Mouse (Mus musculus): ENCODE measurements at regions not wholly inside any gene's neighbourhood (a gene's known extent, or its start where the extent isn't known, plus 50 kb on each side); places are given as distances from the start of the nearest gene placed in this dataset.

DNA sequence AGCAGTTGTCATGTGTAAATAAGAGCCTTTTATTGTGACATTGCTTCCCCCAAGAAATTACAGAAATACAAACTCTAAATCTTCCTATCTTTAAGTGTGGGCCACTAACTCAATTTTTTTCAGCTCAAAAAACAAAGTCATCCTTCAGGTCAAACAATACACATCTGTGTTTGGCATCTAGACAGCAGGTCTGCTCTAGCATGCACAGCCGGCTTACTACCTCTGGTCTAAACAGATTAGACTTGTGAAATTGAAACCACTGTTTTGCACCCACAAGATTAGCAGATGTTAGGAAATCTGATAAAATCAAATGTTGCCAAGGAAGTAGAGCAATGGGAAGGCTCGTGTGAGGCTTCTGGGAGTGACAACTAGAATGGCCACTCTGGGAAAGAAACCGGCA lies 195.5 kb upstream of the Il12b start:
- H3K27me3 ChIP-seq: no peaks in the 10 kb centered on the region
- 75% methylated on average over 3 of the region's 3 CpGs for WGBS
- no peak overlapping the region for H3K9ac ChIP-seq (replicated peaks)
- ATAC-seq (ENCODE audit: low FRiP score, low read depth): no peak
- H3K27ac ChIP-seq (replicated peaks): no peak overlapping the region
- H3K4me3 ChIP-seq: no peak overlapping the region
- H3K36me3 ChIP-seq: no peaks in the 10 kb centered on the region
- no peaks in the 10 kb centered on the region for H3K4me1 ChIP-seq
- no peak overlapping the region for H3K4me2 ChIP-seq (replicated peaks)
- H3K9me3 ChIP-seq: no peaks in the 10 kb centered on the region

- no peak overlapping the region for H3K9ac ChIP-seq (replicated peaks)
- no peaks in the 10 kb centered on the region for H3K27me3 ChIP-seq
- H3K4me1 ChIP-seq: no peaks in the 10 kb centered on the region
- H3K27ac ChIP-seq (replicated peaks): no peak overlapping the region
- H3K36me3 ChIP-seq: no peaks in the 10 kb centered on the region
- H3K4me2 ChIP-seq (replicated peaks): no peak overlapping the region
- H3K4me3 ChIP-seq: no peak overlapping the region
- no peaks in the 10 kb centered on the region for H3K9me3 ChIP-seq
- no peak for ATAC-seq (ENCODE audit: low FRiP score, low read depth)
- 90% methylated on average over 4 of the region's 4 CpGs for WGBS
Measured at GRCm38 (mm10) chr11:44206866-44207265, 193.0 kb upstream of the Il12b start.

DNA sequence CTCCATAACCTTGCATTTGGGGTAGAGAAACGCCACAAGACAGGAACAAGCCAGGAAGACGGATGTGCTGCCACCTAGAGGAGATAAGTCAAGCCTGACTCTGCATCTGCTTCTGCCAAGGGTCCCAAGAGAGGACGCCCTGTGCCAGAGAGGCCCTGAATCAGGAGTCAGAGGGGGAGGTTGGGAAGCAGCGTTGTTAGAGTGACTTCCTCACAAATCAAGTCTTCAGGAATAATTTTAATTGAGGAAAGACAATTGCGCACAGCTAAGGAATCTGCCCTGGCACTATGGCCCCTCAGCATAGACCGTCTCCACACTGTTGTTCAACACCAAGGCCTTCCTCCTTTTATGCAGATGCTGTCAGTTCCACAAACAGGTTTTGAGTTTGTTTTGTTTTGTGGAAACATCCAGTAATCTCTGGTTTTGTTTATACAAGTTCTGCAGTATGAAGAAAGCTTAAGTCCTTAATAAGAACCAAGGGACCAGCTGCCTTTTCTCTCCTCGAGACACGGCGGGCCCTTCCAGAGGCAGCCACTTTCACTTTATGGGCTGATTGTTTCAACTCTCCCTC lies 187.9 kb upstream of the Il12b start:
- no peaks in the 10 kb centered on the region for H3K27me3 ChIP-seq
- no peaks in the 10 kb centered on the region for H3K4me1 ChIP-seq
- H3K4me2 ChIP-seq (replicated peaks): no peak overlapping the region
- H3K4me3 ChIP-seq: no peak overlapping the region
- no peaks in the 10 kb centered on the region for H3K9me3 ChIP-seq
- H3K9ac ChIP-seq (replicated peaks): no peak overlapping the region
- 56% methylated on average over 9 of the region's 9 CpGs for WGBS
- no peak for ATAC-seq (ENCODE audit: low FRiP score, low read depth)
- no peak overlapping the region for H3K27ac ChIP-seq (replicated peaks)
- no peaks in the 10 kb centered on the region for H3K36me3 ChIP-seq

- Histone ChIP-seq H3K4me3 (no peak overlapping the region), H3K27ac (replicated peaks) (no peak overlapping the region), H3K36me3 (no peaks in the 10 kb centered on the region), H3K4me2 (replicated peaks) (no peak overlapping the region), H3K4me1 (no peaks in the 10 kb centered on the region), H3K9ac (replicated peaks) (no peak overlapping the region), H3K27me3 (no peaks in the 10 kb centered on the region), H3K9me3 (no peaks in the 10 kb centered on the region)
- ATAC-seq (ENCODE audit: low FRiP score, low read depth): no peak
Measured at GRCm38 (mm10) chr11:44214095-44214494, 185.8 kb upstream of the Il12b start.

DNA sequence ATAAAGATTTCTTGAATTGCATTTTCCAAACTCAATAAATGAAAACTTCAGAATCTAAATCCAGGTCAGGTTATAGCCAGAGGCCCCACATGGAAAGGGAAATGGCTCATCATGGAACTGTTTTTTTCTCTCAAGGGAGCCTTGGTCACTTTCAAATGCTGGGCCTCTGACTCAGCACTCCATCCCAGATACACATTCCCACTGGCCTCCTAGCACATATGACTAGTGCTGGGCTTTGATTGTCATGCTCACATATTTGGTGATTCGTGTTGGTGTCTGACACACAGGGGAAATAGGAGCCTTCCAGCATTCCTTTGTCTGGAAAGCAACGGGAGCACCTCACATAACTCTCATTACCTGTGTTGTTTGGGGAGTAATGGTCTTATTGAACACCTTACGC lies 183.5 kb upstream of the Il12b start:
- no peaks in the 10 kb centered on the region for H3K4me1 ChIP-seq

GRCm38 (mm10) chr11:44219971-44220370 lies 179.9 kb upstream of the Il12b start:
- Histone ChIP-seq H3K4me2 (replicated peaks) (no peak overlapping the region), H3K27me3 (no peaks in the 10 kb centered on the region), H3K36me3 (no peaks in the 10 kb centered on the region), H3K4me3 (no peak overlapping the region), H3K27ac (replicated peaks) (no peak overlapping the region), H3K9me3 (no peaks in the 10 kb centered on the region), H3K4me1 (no peaks in the 10 kb centered on the region), H3K9ac (replicated peaks) (no peak overlapping the region)
- ATAC-seq (ENCODE audit: low FRiP score, low read depth): no peak
- 62% methylated on average over 3 of the region's 3 CpGs for WGBS

More for the DNA sequence above, 183.5 kb upstream of the Il12b start:
- H3K9me3 ChIP-seq: no peaks in the 10 kb centered on the region
- no peak for ATAC-seq (ENCODE audit: low FRiP score, low read depth)
- 85% methylated on average over 3 of the region's 3 CpGs for WGBS
- no peak overlapping the region for H3K4me3 ChIP-seq
- no peak overlapping the region for H3K4me2 ChIP-seq (replicated peaks)
- no peaks in the 10 kb centered on the region for H3K36me3 ChIP-seq
- H3K27me3 ChIP-seq: no peaks in the 10 kb centered on the region
- no peak overlapping the region for H3K9ac ChIP-seq (replicated peaks)
- no peak overlapping the region for H3K27ac ChIP-seq (replicated peaks)

- 89% methylated on average over 5 of the region's 5 CpGs for WGBS
- no peaks in the 10 kb centered on the region for H3K36me3 ChIP-seq
- H3K4me3 ChIP-seq: no peak overlapping the region
Measured at GRCm38 (mm10) chr11:44229996-44230395, 169.9 kb upstream of the Il12b start.

GRCm38 (mm10) chr11:44235456-44235855 lies 164.4 kb upstream of the Il12b start:
- H3K27ac ChIP-seq (replicated peaks): no peak overlapping the region
- no peaks in the 10 kb centered on the region for H3K9me3 ChIP-seq
- no peak overlapping the region for H3K9ac ChIP-seq (replicated peaks)
- no peaks in the 10 kb centered on the region for H3K36me3 ChIP-seq
- H3K4me2 ChIP-seq (replicated peaks): no peak overlapping the region
- H3K4me1 ChIP-seq: no peaks in the 10 kb centered on the region
- no peaks in the 10 kb centered on the region for H3K27me3 ChIP-seq
- no peak overlapping the region for H3K4me3 ChIP-seq
- no peak for ATAC-seq (ENCODE audit: low FRiP score, low read depth)

More at GRCm38 (mm10) chr11:44229996-44230395, 169.9 kb upstream of the Il12b start:
- Histone ChIP-seq H3K4me1 (no peaks in the 10 kb centered on the region), H3K4me2 (replicated peaks) (no peak overlapping the region), H3K27ac (replicated peaks) (no peak overlapping the region), H3K27me3 (no peaks in the 10 kb centered on the region), H3K9ac (replicated peaks) (no peak overlapping the region), H3K9me3 (no peaks in the 10 kb centered on the region)
- ATAC-seq (ENCODE audit: low FRiP score, low read depth): no peak

DNA sequence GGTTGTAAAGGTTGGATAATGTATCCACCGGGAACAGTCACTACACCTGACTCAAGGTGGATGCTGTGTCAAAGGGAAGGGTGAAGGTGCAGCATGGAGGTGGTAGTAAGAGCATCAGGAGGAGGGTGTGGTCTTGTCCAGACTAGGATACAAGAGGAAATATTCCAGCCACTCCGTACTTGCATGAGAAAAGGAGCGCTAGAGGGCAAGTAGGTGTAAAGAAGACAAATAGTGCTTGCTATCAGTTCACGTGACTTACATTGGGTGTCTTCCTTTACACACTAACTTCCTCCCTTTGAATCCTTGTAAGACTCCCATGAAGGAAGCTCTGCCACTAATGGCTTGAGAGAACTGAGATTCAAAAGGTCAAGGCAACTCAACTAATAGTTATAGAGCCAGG lies 161.8 kb upstream of the Il12b start:
- no peak overlapping the region for H3K4me3 ChIP-seq
- H3K27me3 ChIP-seq: no peaks in the 10 kb centered on the region
- H3K9ac ChIP-seq (replicated peaks): no peak overlapping the region
- no peak overlapping the region for H3K4me2 ChIP-seq (replicated peaks)
- H3K36me3 ChIP-seq: no peaks in the 10 kb centered on the region
- no peak overlapping the region for H3K27ac ChIP-seq (replicated peaks)
- WGBS: 94% methylated on average over 4 of the region's 4 CpGs
- no peaks in the 10 kb centered on the region for H3K4me1 ChIP-seq
- ATAC-seq (ENCODE audit: low FRiP score, low read depth): no peak
- no peaks in the 10 kb centered on the region for H3K9me3 ChIP-seq

GRCm38 (mm10) chr11:44238598-44238997 lies 161.3 kb upstream of the Il12b start:
- no peak overlapping the region for H3K9ac ChIP-seq (replicated peaks)
- 85% methylated on average over 7 of the region's 8 CpGs for WGBS
- no peak overlapping the region for H3K27ac ChIP-seq (replicated peaks)
- H3K9me3 ChIP-seq: no peaks in the 10 kb centered on the region
- no peaks in the 10 kb centered on the region for H3K4me1 ChIP-seq
- no peaks in the 10 kb centered on the region for H3K36me3 ChIP-seq
- H3K4me2 ChIP-seq (replicated peaks): no peak overlapping the region
- no peaks in the 10 kb centered on the region for H3K27me3 ChIP-seq
- no peak overlapping the region for H3K4me3 ChIP-seq
- no peak for ATAC-seq (ENCODE audit: low FRiP score, low read depth)

DNA sequence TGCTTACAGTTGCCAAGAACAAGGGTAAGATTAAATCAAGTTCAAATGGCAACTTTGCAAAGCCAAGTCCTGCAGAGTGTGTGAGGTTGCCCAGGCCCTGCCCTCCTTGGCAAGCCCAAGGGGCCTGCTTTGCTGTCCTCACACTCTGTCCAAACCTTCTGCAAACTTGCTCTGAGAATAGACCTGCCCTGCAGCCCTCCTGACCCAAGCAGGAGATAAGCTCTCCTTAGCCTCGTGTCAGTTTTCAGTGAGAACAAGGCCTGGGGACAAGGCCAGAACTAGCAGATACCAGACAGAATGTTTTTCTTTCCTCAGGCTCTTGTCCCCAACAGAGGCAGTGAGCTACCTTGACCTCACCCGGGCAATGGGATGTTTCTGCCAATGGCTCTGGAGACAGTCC lies 156.7 kb upstream of the Il12b start:
- Histone ChIP-seq H3K36me3 (no peaks in the 10 kb centered on the region), H3K9ac (replicated peaks) (no peak overlapping the region), H3K4me1 (no peaks in the 10 kb centered on the region), H3K27ac (replicated peaks) (no peak overlapping the region), H3K9me3 (no peaks in the 10 kb centered on the region), H3K4me2 (replicated peaks) (no peak overlapping the region), H3K27me3 (no peaks in the 10 kb centered on the region), H3K4me3 (no peak overlapping the region)
- ATAC-seq (ENCODE audit: low FRiP score, low read depth): no peak
- WGBS: 73% methylated on average over 2 of the region's 2 CpGs

DNA sequence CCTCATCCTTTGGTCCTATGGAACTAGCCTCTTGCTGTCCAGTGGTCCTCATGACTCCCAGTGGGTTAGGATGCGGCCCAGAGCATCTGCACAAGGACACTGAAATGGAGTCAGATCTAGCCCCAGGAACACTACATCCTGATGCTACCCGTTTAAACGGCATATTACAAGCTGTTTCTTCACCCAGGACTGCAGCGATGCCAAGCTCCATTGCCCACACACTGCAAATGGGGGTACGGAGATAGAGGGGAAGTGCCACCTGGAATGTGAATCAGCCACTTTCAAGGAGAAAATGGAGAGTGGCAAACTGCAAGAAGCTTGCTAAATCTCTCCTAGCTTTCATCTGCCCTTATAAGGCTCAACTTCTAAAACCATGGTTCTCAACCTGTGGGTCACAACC lies 148.0 kb upstream of the Il12b start:
- WGBS: 89% methylated on average over 5 of the region's 5 CpGs
- H3K27me3 ChIP-seq: no peaks in the 10 kb centered on the region
- no peaks in the 10 kb centered on the region for H3K4me1 ChIP-seq
- H3K9ac ChIP-seq (replicated peaks): no peak overlapping the region
- H3K36me3 ChIP-seq: no peaks in the 10 kb centered on the region
- H3K4me2 ChIP-seq (replicated peaks): no peak overlapping the region
- H3K27ac ChIP-seq (replicated peaks): no peak overlapping the region
- no peaks in the 10 kb centered on the region for H3K9me3 ChIP-seq
- no peak for ATAC-seq (ENCODE audit: low FRiP score, low read depth)
- no peak overlapping the region for H3K4me3 ChIP-seq

GRCm38 (mm10) chr11:44260376-44261111 lies 139.3 kb upstream of the Il12b start:
- Histone ChIP-seq H3K4me2 (replicated peaks) (no peak overlapping the region), H3K9me3 (no peaks in the 10 kb centered on the region), H3K36me3 (no peaks in the 10 kb centered on the region), H3K27ac (replicated peaks) (no peak overlapping the region), H3K4me3 (no peak overlapping the region), H3K4me1 (no peaks in the 10 kb centered on the region), H3K27me3 (no peaks in the 10 kb centered on the region), H3K9ac (replicated peaks) (no peak overlapping the region)
- WGBS: 86% methylated on average over 10 of the region's 10 CpGs
- no peak for ATAC-seq (ENCODE audit: low FRiP score, low read depth)
